Mouse (Mus musculus) liver (tissue): ENCODE measurements around the gene Sox10.

ENCODE experiments used
- DNase-seq: peaks from one replicate; pipeline ENCODE4 v3.0.0-alpha.2; 2020; ENCODE audit warnings: mixed read lengths

Gene Sox10

DNA sequence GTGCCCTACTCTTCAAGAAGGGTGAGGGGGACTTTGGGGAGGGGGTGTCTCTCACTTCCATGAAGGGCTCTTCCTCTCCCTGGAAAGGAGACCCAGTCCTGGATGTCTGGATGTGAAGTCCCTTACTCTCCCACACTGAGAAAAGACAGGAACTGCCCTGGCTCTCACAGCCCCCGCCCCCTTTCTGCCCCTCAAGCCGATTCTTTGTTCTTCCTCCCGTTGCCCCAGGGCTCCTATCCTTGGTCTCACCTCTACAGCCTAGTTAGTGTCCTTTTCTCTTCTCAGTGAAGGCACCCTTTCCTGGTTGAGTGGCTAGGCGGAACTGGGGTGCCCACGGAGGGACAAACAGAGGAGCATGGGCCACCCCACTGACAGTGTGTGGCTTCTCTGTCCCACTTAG lies at the start of gene Sox10:
TSS of gene Sox10 (minus strand) at position 101 of the 400 bp plus-strand sequence.
- DNase-seq: no peak

DNA sequence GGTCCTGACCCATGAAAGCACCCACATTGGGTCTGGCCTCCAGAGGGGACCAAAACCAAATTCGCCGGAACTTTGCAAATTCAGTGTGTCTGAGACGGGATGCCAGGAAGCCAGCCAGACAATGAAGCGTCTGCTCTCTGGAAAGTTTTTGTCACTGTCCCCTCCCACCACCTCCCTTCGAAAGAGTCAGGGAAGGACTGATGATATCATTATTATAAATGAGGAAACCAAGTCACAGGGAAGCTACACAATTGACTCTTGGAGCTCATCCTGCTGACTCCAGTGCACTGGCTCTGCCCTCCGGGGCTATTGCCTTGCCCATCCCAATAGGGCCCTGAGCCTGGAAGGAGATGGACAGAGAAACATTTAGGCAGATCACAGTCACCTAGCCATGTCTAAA lies 48.6 kb upstream of the Sox10 start:
- no peak for DNase-seq

DNA sequence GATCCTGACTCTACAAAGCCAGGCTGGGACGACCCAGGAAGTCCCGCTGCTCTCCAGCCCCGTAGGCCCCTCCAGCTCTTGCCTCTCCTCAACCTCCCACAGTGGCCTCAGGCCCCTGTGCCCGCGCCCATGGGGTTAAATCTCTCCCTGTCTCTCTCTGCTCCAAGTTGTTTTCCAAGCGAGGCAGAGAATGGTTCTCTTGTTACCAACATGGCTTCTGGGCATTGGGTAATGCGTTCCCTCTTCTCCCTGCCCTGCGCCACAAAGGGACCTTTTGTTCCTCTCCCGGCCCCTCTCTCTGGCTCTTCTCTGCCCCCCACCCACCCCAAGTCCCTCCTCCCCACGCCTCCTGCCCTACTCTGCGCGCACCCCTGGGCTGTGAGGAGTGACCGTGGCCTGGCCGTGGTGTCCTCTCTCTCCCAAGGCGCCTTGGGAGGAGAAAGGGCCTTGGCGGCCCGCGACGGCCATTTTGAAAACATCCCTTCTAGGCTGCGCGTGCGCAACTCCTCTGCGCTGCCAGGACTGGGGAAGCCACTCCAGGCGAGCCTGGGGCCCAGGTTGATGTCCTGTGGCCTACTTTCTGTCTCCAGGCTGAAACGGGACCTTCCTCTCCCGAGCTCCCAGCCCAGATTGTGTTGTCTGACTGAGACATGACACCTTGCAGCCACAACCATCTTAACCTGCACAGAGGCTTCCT lies 47.9 kb upstream of the Sox10 start:
- no peak for DNase-seq

DNA sequence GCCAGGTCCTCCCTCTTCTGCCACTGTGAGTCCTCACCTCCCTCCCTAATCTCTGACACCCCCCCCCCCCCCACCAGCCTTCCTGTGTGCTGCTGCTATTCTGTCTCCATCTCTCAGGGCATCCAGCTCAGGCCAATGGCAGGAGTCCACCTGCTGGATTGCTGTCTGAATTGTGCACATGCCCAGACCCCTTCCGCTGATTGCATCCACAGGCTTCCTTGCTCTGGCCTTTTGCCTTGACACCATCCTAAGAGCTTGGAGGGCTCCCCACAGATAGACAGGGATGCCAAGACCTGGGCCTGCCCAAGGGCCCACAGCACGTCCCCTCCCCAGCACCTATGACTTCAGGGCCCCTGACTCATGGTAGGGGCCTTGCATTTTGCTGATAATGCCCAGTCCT lies 45.3 kb upstream of the Sox10 start:
- no peak for DNase-seq

DNA sequence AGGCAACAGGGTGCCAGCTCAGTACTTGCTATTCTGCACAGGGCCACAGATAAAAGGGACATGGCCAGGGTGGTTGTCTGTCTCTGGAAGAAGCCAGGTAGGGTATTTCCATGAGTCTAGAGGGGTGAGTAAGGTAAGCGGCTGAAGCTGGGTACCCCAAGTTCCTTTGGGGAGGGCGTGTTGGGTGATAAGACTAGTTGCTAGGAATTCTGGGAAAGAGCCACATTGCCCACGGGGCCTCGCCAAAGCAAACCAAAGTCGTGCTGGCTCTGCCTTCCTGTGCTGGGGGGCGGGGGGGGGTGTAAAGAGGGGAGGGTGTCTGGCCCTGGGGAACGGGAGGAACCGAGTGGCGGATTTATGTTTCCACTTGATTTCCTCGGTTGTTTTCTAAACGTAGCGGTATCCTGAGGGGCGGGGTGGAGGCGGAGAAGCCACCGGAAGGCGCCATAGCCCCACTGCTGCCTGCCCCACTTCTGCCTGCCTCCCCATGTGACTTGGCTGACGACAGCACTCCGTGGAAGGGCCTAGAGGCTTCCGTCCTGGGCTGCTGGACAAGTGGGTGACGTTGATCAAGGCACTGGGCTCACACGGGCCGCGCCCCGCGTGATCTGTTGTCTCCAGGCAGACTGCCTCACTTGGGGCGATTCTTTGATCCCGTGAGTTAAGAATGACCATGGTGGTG lies 43.9 kb upstream of the Sox10 start:
- no peak for DNase-seq

- no peak for DNase-seq
Measured at GRCm38 (mm10) chr15:79208211-79208610, 43.2 kb upstream of the Sox10 start.

GRCm38 (mm10) chr15:79202575-79202974 lies 37.5 kb upstream of the Sox10 start:
- DNase-seq: no peak

- peak; percentile 19 for DNase-seq
Measured at GRCm38 (mm10) chr15:79201491-79202150, 36.6 kb upstream of the Sox10 start.

DNA sequence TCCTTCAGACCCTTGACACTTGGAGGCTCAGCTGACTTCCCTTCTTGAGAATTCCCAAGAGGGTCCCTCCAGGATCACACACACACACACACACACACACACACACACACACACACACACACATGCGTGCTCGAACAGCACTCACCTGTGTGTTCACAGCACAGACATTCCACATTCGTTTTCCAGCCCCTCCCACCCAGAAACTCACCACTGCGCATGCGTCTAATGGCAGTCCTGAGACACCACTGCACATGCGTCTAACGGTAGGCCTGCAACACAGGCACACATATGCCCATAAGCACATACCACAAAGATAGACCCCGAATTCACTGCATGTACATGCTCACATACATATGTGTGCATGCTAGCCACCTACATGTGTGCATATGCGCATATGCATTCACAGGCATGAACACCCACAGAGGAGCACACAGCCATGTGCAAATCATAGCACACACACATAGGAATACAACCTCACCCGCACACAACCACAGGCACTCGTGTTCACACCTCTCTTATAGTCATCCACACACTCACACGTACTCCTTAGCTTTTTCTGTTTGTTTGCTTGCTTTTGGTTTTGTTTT lies 34.4 kb upstream of the Sox10 start:
- DNase-seq: no peak

DNA sequence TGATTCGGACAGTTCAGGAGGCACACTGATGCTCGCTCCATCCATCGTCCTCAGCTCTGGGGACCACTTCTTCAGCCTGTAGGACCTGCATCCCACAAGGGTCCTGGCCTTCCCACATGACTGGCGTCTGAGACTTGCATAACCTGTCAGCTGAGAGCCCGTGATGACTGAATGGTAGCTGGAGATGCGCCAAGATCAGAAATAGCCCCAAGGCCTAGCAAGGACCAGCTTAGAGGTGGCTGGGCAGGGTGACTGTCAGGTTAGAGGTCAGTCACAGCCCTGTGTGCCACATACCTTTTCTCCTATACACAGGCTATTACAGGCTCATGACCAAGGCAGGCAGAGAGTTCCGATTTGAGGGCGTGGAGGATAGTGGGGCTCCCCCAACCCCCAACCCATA lies 30.5 kb upstream of the Sox10 start:
- no peak for DNase-seq

- DNase-seq: peak; percentile 24
Measured at GRCm38 (mm10) chr15:79194946-79195345, 29.9 kb upstream of the Sox10 start.

DNA sequence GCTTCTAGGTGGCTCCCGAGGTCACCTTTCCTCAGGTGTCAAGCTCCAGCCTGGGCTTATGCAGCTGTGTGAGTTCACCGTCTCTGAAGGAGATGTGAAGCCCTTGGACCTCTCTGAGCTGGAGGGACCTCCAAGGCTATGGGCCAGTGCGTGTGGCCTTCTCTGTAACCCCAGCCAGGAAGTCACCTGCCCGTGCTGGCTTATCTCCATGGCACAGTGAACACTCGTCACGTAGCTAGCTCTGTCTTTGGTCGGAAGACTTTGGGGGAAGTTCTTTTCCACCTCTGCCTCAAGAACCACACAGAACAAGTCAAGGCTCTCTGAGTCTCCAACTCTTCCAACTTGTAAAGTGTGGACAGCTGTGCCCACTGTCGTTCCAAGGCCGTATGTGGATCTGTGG lies 29.0 kb upstream of the Sox10 start:
- no peak for DNase-seq

DNA sequence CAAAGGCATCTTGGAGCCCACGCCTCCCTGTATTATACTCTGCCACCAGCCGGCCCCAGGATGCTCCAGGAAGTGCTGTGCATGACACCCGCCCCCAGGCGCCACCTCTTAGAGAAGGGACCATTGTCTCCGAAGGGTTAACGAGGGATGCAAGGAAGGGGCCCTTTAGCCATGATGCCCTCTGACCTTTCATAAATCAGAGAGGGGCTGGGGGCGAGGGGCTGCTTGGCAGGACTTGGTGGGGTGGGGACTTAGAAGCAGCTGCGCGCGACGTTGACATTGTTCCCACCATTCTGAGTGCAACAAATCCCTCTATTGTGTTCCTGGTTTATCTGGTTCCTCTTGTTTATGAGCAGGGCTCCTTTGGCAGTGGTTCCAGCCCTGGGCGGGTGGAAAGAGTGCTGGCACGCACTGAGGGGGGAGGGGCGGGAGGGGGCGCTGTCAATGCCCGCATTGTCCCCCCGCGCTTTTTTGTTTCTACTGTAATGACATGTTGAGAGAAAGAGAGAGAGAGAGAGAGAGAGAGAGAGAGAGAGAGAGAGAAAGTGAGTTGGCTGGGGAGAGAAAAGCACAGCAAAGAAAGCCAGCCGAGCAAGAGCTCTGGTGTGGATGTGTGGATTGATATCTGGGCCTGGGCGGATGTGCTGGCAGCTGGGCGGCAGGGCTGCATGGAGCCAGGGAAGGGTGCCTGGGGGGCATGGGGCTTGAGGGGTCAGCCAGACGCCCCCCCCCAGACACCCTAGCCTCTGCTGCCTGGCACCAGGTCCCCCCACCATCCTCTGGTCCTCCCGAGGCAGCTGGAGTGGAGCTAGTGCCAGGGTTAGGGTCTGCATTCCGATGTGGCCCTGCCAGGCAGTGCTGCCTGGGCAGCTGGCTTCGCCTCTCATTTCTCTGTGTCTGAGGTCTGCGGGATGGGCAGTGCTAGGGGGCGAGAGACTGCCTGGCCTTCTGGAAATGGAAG lies 28.1 kb upstream of the Sox10 start:
- DNase-seq: no peak

DNA sequence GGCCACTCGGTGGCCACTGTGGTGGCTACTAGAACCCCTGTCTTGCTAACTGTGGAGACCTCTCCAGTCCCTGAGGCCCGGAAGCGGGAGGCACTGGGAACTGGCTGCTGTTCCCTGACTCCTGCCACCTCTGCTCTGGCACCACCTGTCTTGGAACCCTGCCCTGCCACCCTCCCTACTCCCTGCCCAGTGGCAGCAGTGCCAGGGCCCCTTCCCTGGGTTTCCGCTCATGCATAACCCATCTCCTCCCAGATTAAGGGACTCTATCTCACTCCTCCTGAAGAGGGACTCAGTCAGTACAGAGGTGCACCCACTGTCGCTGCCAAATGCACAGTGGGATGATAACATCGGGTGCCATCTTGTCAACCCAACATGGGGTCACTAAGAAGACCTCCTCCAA lies 27.4 kb upstream of the Sox10 start:
- DNase-seq: no peak

DNA sequence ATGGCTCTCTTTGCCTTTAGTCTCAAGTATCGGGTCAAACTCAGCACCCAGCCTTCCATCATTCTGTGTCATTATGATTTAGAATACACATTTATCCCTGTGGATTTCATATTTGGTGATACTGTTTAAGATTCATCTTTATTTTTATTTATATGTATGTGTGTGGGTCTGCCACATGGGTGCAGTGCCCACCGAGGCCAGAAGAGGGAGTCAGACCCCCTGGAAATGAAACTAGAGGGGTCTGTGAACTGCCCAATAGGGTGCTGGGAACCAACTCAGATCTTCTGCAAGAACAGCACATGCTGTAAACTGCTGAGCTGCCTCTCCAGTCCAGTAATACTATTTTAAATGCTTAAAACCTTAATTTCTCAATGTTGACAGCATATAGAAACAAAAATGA lies 26.4 kb upstream of the Sox10 start:
- DNase-seq: no peak

GRCm38 (mm10) chr15:79187819-79188218 lies 22.8 kb upstream of the Sox10 start:
- peak; percentile 20 for DNase-seq

GRCm38 (mm10) chr15:79185213-79185612 lies 20.2 kb upstream of the Sox10 start:
- DNase-seq: no peak

- no peak for DNase-seq
Measured at GRCm38 (mm10) chr15:79176905-79177304, 11.9 kb upstream of the Sox10 start.

DNA sequence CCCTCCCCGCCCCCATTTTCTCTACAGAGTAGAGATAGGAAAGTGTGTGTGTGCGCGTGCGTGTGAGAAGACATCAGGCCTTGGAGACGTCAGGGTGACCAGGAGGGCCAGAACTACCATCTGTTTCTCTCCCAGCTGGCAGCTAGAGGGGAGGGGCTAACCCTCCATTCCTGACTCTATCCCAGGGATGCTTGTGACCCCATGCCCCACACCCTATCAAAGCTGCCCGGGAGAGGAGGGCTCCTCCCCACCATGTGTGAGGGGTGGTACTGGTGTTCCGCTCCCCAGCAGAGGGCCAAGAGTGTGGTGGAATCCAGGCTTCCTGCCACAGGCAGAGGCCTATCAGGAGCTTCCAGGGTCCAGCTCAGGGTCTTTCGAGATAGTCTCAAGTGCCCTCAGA lies 1.7 kb upstream of the Sox10 start:
- DNase-seq: no peak

DNA sequence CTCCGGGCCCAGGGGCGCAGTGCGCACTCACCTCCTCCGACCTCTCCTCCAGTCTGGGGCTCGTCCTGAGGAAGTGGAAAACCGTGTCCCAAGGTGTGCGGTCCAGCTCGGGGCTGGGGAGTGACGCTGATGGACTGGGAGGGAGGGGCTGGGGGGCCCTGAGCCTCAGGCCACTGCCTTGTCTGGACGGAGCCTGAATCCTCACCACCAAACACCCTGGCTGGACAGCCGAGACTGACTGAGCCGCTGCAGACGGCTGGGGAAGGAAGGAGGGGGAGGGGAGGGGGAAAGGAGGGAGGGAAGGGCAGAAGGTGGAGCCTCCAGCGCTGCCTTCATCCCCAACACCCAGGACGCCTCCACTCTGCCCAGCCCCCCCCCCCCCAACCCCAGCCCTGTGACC lies 789 bp downstream of the Sox10 start:
- no peak for DNase-seq

GRCm38 (mm10) chr15:79162822-79163221 lies 2.2 kb downstream of the Sox10 start:
- DNase-seq: no peak

DNA sequence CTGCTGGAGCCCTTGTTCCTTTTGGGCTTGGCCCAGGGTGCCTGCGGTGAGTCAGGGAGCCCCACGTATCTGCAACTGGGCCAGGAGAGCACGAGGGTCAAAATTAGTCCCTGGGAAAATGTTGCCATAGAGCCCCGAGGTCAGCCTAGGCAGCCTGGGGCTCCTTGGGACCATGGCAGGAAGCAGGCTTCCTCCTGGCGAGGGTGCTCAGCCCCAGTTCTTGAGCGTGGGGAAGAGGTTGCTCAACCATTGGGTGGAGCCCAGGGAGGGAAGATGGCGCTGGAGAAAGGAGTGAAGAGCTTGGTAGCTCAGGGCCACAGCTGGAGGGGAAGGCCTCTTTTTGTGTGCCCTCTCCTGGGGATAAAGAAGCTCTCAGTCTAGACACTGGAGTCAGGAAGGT lies 2.7 kb downstream of the Sox10 start:
- DNase-seq: no peak

GRCm38 (mm10) chr15:79155572-79155971 lies 9.5 kb downstream of the Sox10 start:
- DNase-seq: no peak
